ENCODE assay signal across 21 mouse cellular contexts in genomic region chr10:97309580-97309979, GRCm38 (mm10).
"Had no signal": no experiment of that assay in that cellular context is flagged by ENCODE, and none has a peak within 500 bp of the region (broad histone marks: within the 10 kb centered on the region; RNA-seq: fewer than 3 reads in every experiment).

No protein-coding gene starts in this region.

- H3K9me3 ChIP-seq: limb, embryonic 15.5 days; liver, embryonic 13.5 days; liver, embryonic 15.5 days; midbrain, embryonic 10.5 days; midbrain, embryonic 12.5 days; neural tube, embryonic 13.5 days; neural tube, embryonic 15.5 days had no signal

- DNase-seq: liver, embryonic 13.5 days; lung, adult 18-20 months; lung, postnatal 4 days; midbrain, embryonic 14.5 days; retina, postnatal 1 day; right cerebral cortex, adult 18-20 months; right cerebral cortex, postnatal 25 days; right cerebral cortex, postnatal 4 days; spleen, adult 18-20 months; thymus, adult 18-20 months; thymus, postnatal 14 days; thymus, postnatal 36 days had no signal

- H3K4me2 ChIP-seq: limb, embryonic 15.5 days; liver, embryonic 11.5 days; liver, embryonic 13.5 days; liver, embryonic 15.5 days; midbrain, embryonic 12.5 days; neural tube, embryonic 13.5 days; neural tube, embryonic 15.5 days had no signal

- H3K27ac ChIP-seq: limb, embryonic 15.5 days; liver, embryonic 13.5 days; liver, embryonic 15.5 days; midbrain, embryonic 10.5 days; midbrain, embryonic 12.5 days; neural tube, embryonic 13.5 days; neural tube, embryonic 15.5 days had no signal

- H3K4me1 ChIP-seq: liver, embryonic 13.5 days had no signal

- ATAC-seq: midbrain, embryonic 16.5 days had no signal

- H3K36me3 ChIP-seq: limb, embryonic 15.5 days; liver, embryonic 13.5 days; liver, embryonic 15.5 days; midbrain, embryonic 10.5 days; midbrain, embryonic 12.5 days; neural tube, embryonic 13.5 days; neural tube, embryonic 15.5 days had no signal

- H3K27me3 ChIP-seq: limb, embryonic 15.5 days; liver, embryonic 13.5 days; liver, embryonic 15.5 days; midbrain, embryonic 12.5 days; neural tube, embryonic 13.5 days; neural tube, embryonic 15.5 days had no signal

- H3K9ac ChIP-seq: limb, embryonic 15.5 days; liver, embryonic 13.5 days; liver, embryonic 15.5 days; midbrain, embryonic 12.5 days; neural tube, embryonic 13.5 days; neural tube, embryonic 15.5 days had no signal

- H3K4me3 ChIP-seq: limb, embryonic 15.5 days; liver, embryonic 13.5 days; liver, embryonic 15.5 days; midbrain, embryonic 10.5 days; midbrain, embryonic 12.5 days; myocyte; neural tube, embryonic 13.5 days; neural tube, embryonic 15.5 days had no signal
